Mouse (Mus musculus): Measurements from ENCODE around the gene Arvcf.

DNA sequence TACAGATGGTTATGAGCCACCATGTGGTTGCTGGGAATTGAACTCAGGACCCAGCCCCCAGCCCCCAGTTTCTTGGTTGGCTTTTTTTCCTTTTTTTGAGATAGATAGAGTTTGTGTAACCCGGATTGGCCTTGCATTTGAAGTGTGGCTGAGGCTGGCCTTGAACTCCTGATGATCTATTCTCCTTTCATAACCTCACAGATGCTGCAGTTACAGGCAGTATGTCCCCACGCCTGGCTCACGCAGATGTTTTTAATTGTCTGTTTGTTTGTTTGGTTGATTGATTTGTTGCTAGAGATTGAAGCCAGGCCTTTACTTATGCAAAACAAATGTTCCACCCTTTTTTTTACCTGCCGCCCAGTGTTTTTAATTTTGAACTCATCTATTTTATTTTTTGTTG is 18.9 kb downstream of the Arvcf start:
- TF ChIP-seq CTCF (IDR thresholded peaks at IDR 0.05; ENCODE audit: low read depth) (no peak), EP300 (IDR thresholded peaks at IDR 0.05; ENCODE audit: low read depth) (no peak)

Data from liver, postnatal 0 days (tissue).